Comparison of ENCODE assay signal across 8 mouse cellular contexts in the genomic region with DNA sequence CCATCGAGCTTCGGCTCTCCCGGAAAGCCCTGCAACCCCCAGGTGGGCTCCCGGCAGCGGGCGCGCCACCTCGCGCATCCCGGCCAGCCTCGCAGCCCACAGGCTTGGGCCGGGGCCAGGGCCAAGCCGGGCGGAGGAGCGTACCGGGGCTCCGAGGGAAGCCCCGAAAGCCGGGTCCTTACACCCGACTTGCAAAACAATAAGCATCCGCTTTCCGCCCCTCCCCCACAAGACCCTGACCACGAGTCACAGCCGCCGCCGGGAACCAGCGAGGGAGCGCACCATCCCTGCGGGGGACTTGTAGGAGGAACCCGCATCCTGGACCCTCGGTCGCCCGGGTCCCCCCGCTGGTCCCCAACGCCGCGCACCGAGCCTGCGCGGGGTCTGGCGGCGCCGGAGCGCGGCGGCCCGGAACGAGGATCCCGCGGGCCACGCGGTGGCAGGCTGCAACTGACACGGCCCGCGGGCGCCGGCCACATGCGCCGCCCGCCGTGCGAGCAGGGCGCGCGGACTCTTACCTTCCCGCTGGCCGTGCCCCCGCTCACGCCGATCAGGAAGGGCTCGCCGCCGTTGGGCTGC. TPM values are rescaled to one million over a fixed set of nuclear protein-coding genes. Genes with fewer than 3 reads are reported as not detected.
DNase-seq lines count a peak whose midpoint lies in the region; ATAC-seq and TF ChIP-seq lines count a peak whose summit lies in the region.

No protein-coding gene starts in this region.

- WGBS in heart, embryonic 14.5 days, result under 1% methylated on average over 68 of the region's 73 CpGs

- H3K4me3 ChIP-seq in heart, embryonic 14.5 days (ENCODE audit: control insufficient read depth in 1 of 2, insufficient read depth in 1 of 2, low read depth in 1 of 2, low read length in 2 of 2), result peak overlapping the region; percentile 70 to 93
- H3K4me3 ChIP-seq in layer of hippocampus, adult 2 months, result peak overlapping the region; percentile 92

- no peaks in the 10 kb centered on the region for H3K9me3 ChIP-seq in heart, embryonic 14.5 days (ENCODE audit: control insufficient read depth, low read length)

- ATAC-seq in heart, embryonic 14.5 days (ENCODE audit: insufficient number of reproducible peaks, insufficient read depth, low FRiP score, low read depth), result peak; percentile 58

- H3K36me3 ChIP-seq in heart, embryonic 14.5 days (ENCODE audit: control insufficient read depth, insufficient read depth, low read length), result no peaks in the 10 kb centered on the region

- H3K4me2 ChIP-seq in heart, embryonic 14.5 days (ENCODE audit: low read length), result peak overlapping the region; percentile 84

- H3K27ac ChIP-seq in heart, embryonic 14.5 days (replicated peaks in 1 of 2; ENCODE audit: control insufficient read depth in 1 of 2, insufficient read depth in 1 of 2, low read depth in 2 of 2, low read length in 2 of 2), result peak overlapping the region; percentile 82 to 88
- H3K27ac ChIP-seq in layer of hippocampus, adult 2 months, result peak overlapping the region; percentile 94

- no peak; the same call in none of the 2 replicates for TF ChIP-seq CTCF in layer of hippocampus, adult 2 months (conservative IDR thresholded peaks at IDR 0.05)

- H3K4me1 ChIP-seq in heart, embryonic 14.5 days (ENCODE audit: control insufficient read depth in 2 of 2, insufficient read depth in 2 of 2, low read length in 2 of 2), result peaks cover 11 to 21% of the 10 kb centered on the region in 2 experiments

- H3K9ac ChIP-seq in heart, embryonic 14.5 days (ENCODE audit: low read length), result peak overlapping the region; percentile 82

- DNase-seq in CD4-positive helper T cell, adult 2 months (ENCODE audit: low read depth, low spot score), result peak; percentile 76
- peak; percentile 40 for DNase-seq in adipocyte (ENCODE audit: low spot score)
- DNase-seq in embryo, embryonic 11 days, result peak; percentile 90
- peak in 1 of 2 experiments; percentile 56 for DNase-seq in layer of hippocampus, adult 2 months (ENCODE audit: low spot score in 2 of 2)
- peak; percentile 27 for DNase-seq in lung, postnatal 25 days (ENCODE audit: low spot score)
- DNase-seq in retina, embryonic 14.5 days (ENCODE audit: low spot score), result peak; percentile 81
- peak; percentile 58 for DNase-seq in urinary bladder, postnatal 25 days (ENCODE audit: low spot score)

- no peaks in the 10 kb centered on the region for H3K27me3 ChIP-seq in heart, embryonic 14.5 days (ENCODE audit: control insufficient read depth, insufficient read depth, low read length)

RNA-seq across cellular contexts. Expression of gene Uck2, which starts 0.8 kb away (rescaled TPM):
- 39.2 TPM in 2 replicates for polyA plus RNA-seq in heart, embryonic 14.5 days (2014; fragmentation: Nextera tagmentation; extraction: Ambion mirVana)
- 10 to 100 TPM; 36.5 to 36.7 TPM for total RNA-seq in layer of hippocampus, adult 2 months (2021)

RNA-seq across cellular contexts. Expression of gene Tmco1, which starts 23.8 kb away (rescaled TPM):
- 85.6 and 90.1 TPM in 2 replicates for polyA plus RNA-seq in heart, embryonic 14.5 days (2014; fragmentation: Nextera tagmentation; extraction: Ambion mirVana)
- 10 to 100 TPM; 49.6 to 50.4 TPM for total RNA-seq in layer of hippocampus, adult 2 months (2021)
